Mouse (Mus musculus) ovary, postnatal 36 days (tissue): Measurements from ENCODE around the gene Gm4312.
"Not testable (repeated sequence)": the region's sequence is repeated elsewhere in the genome, so short reads cannot be mapped to it uniquely, and the experiment has no call there.

ENCODE experiments used
- DNase-seq: peaks from one replicate; pipeline ENCODE4 v3.0.0; 2022; ENCODE audit warnings: low spot score, mixed read lengths

Gm4312 gene

DNA sequence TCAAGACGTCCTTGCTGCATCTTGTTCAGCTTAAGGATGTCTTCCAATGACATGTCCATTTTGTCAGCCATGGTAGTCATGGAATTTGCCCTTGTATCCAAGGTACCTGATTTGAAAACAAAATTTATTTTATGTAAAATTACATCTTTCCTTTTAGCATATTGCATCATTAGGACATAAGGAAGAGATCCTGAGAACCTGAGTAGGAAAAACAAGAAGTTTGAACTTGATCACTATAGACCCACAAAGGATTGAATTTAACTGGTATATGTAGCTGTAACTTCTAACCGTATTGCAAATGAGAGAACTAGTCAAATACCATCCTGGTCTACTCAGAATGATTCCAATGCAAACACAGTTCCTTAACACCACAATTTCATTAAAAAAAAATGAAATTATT, at the start of gene Gm4312:
TSS of gene Gm4312 (minus strand) at position 101 of the 400 bp plus-strand sequence.
- DNase-seq = not testable (repeated sequence)

GRCm38 (mm10) chr10:100427592-100427991, 45.2 kb upstream of the Gm4312 start:
- DNase-seq = no peak

DNA sequence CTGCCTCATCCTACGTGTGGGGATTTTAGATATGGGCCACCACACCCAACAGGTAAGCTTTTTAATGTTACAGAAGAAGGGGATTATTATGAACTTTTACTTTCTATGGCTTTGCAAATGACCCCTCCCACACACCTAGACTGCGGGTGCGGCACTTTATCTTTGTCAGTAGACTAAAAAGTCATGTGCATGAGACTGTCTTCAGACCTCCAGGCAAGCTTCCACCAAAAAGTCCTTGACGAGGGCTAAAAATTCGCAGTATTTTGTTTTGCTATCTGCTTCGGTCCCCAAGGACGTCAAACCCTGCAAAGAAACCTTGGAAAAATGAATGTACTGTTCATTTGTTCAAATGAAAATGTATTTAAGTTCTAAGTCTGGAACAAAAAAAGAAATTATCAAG, 33.2 kb upstream of the Gm4312 start:
- peak; percentile 13 for DNase-seq

- not testable (repeated sequence) for DNase-seq
Observed at GRCm38 (mm10) chr10:100402301-100402700, 19.9 kb upstream of the Gm4312 start.

- DNase-seq = not testable (repeated sequence)
Observed at GRCm38 (mm10) chr10:100361038-100361437, 21.3 kb downstream of the Gm4312 start, which contains the start of gene Gm4307. Gene Gm4307 (plus strand): TSS chr10:100361338.

- DNase-seq = peak; percentile 20
Observed at GRCm38 (mm10) chr10:100356841-100357240, 25.5 kb downstream of the Gm4312 start.

- DNase-seq = not testable (repeated sequence)
Observed at GRCm38 (mm10) chr10:100350793-100351192, 31.6 kb downstream of the Gm4312 start, which contains the start of gene Gm4305. Gene Gm4305 (plus strand): TSS chr10:100351093.

GRCm38 (mm10) chr10:100345672-100346071, 36.7 kb downstream of the Gm4312 start, which contains the start of gene Gm4303:
Gene Gm4303 (plus strand): TSS chr10:100345972.
- DNase-seq = not testable (repeated sequence)

GRCm38 (mm10) chr10:100340536-100340935, 41.8 kb downstream of the Gm4312 start, which contains the start of gene Gm4302:
Gene Gm4302 (plus strand): TSS chr10:100340836.
- DNase-seq = not testable (repeated sequence)

GRCm38 (mm10) chr10:100335376-100335775, 47.0 kb downstream of the Gm4312 start, which contains the start of gene Gm4301:
Gene Gm4301 (plus strand): TSS chr10:100335676.
- DNase-seq = not testable (repeated sequence)
